Mouse (Mus musculus) thymus, postnatal 36 days (tissue): Measurements from ENCODE around the gene Coa5.

Source experiments
- DNase-seq, 2 experiments: peaks; one replicate each; pipeline ENCODE4 v3.0.0; 2022; ENCODE audit warnings: mixed read lengths in 2 of 2

The Coa5 gene

GRCm38 (mm10) chr1:37429366-37430296, at the start of gene Coa5, which contains the start of gene Unc50:
Gene Coa5, minus strand, starts transcription at chr1:37430103.
Gene Unc50, plus strand, starts transcription at chr1:37430139.
- peak; percentile 89 to 93 for DNase-seq

- peak; percentile 73 for DNase-seq
These were observed 49.2 kb upstream of the Coa5 start for GRCm38 (mm10) chr1:37479074-37479473.

GRCm38 (mm10) chr1:37478416-37478815, 48.5 kb upstream of the Coa5 start:
- DNase-seq = peak; percentile 30 to 34

- DNase-seq = peak in 1 of 2 experiments; percentile 40
These were observed 48.0 kb upstream of the Coa5 start for GRCm38 (mm10) chr1:37477928-37478327.

GRCm38 (mm10) chr1:37477250-37477649, 47.3 kb upstream of the Coa5 start:
- no peak for DNase-seq

GRCm38 (mm10) chr1:37475312-37475711, 45.4 kb upstream of the Coa5 start:
- no peak for DNase-seq

GRCm38 (mm10) chr1:37474634-37475190, 44.8 kb upstream of the Coa5 start:
- no peak for DNase-seq

- DNase-seq = peak; percentile 36 to 42
These were observed 44.1 kb upstream of the Coa5 start for GRCm38 (mm10) chr1:37474046-37474445.

GRCm38 (mm10) chr1:37473251-37473650, 43.3 kb upstream of the Coa5 start:
- peak; percentile 61 to 74 for DNase-seq

GRCm38 (mm10) chr1:37471179-37472148, 41.6 kb upstream of the Coa5 start:
- DNase-seq = peak; percentile 57 to 64

GRCm38 (mm10) chr1:37469007-37469406, 39.1 kb upstream of the Coa5 start:
- DNase-seq = no peak

- no peak for DNase-seq
These were observed 37.9 kb upstream of the Coa5 start for GRCm38 (mm10) chr1:37467806-37468205.

- DNase-seq = no peak
These were observed 36.6 kb upstream of the Coa5 start for GRCm38 (mm10) chr1:37466322-37466995.

GRCm38 (mm10) chr1:37464878-37465452, 35.1 kb upstream of the Coa5 start:
- DNase-seq = no peak

- DNase-seq = no peak
These were observed 27.6 kb upstream of the Coa5 start for GRCm38 (mm10) chr1:37457546-37457945.

GRCm38 (mm10) chr1:37451270-37451669, 21.4 kb upstream of the Coa5 start:
- no peak for DNase-seq

- peak; percentile 59 to 72 for DNase-seq
These were observed 18.6 kb upstream of the Coa5 start for GRCm38 (mm10) chr1:37448361-37449095.

- no peak for DNase-seq
These were observed 13.2 kb upstream of the Coa5 start for GRCm38 (mm10) chr1:37442848-37443835.

GRCm38 (mm10) chr1:37436419-37436818, 6.5 kb upstream of the Coa5 start:
- DNase-seq = no peak
